Mouse (Mus musculus): ENCODE measurements around the gene Wnt10b. TPM values are rescaled to one million over a fixed set of nuclear protein-coding genes. Genes with fewer than 3 reads are reported as not detected.

Gene Wnt10b
- under 1 TPM; 0.26 to 0.27 TPM for polyA plus RNA-seq (2017; shearing (Covaris generic))

DNA sequence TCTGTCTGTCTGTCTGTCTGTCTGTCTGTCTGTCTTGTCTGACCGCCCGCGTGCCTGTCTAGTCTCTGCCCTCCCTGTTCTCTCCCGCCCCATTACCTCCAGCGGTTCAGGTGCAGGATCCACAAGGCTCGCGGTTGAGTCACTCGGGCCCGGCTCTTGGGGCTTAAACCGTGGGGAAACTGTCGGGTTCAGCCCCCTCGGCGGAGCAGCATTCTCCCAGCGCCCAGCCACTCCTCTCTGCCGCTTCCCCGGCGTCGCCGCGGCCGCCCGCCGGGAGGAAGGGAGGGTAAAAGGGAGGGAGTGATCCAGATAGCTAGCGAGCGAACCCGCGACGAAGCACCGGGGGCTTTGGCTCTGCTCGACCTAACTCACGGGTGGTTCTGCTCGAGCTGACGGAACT lies at the start of gene Wnt10b:
Gene Wnt10b (minus strand): TSS at position 389 of the 400 bp plus-strand sequence.

DNA sequence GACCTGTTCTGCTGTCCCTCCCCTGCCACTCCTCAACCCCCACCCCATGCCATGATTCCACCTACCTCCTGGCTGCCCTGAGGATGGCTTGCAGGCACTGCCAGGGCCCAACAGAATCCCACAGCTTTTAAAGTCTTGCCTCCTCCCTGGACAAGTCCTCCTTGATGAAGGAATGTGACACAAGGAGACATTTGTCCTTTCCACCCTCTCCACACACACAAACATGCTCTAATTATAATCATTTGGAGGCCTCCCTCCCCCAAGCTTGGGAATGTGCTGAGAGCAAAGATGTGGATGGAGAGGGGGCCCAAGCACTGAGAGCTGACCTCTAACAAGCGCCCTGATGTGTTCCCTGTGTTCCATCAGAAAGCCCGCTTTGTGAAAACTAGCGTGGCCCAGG lies 31.4 kb upstream of the Wnt10b start, which contains the start of gene Ddn:
Gene Ddn (minus strand): TSS at position 101 of the 400 bp plus-strand sequence.

DNA sequence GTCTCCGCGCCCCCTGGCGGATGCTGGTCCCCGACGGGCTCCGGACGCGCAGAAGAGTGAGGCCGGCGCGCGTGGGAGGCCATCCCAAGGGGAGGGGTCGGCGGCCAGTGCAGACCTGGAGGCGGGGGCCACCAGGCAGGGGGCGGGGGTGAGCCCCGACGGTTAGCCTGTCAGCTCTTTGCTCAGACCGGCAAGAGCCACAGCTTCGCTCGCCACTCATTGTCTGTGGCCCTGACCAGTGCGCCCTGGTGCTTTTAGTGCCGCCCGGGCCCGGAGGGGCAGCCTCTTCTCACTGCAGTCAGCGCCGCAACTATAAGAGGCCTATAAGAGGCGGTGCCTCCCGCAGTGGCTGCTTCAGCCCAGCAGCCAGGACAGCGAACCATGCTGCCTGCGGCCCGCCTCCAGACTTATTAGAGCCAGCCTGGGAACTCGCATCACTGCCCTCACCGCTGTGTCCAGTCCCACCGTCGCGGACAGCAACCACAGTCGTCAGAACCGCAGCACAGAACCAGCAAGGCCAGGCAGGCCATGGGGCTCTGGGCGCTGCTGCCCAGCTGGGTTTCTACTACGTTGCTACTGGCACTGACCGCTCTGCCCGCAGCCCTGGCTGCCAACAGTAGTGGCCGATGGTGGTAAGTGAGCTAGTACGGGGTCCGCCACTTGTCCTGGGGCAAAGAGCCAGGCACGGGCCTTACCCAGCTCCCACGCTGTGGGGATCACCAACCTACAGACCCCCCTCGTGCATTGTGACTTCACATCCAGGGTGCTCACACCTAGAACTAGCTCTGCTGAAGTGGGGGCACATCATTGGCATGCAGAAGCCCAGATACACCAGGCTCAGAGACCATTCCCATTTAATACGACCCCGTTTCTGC lies 11.9 kb upstream of the Wnt10b start, which contains the start of gene Wnt1:
Gene Wnt1 (plus strand): TSS at position 197 of the 875 bp plus-strand sequence.

DNA sequence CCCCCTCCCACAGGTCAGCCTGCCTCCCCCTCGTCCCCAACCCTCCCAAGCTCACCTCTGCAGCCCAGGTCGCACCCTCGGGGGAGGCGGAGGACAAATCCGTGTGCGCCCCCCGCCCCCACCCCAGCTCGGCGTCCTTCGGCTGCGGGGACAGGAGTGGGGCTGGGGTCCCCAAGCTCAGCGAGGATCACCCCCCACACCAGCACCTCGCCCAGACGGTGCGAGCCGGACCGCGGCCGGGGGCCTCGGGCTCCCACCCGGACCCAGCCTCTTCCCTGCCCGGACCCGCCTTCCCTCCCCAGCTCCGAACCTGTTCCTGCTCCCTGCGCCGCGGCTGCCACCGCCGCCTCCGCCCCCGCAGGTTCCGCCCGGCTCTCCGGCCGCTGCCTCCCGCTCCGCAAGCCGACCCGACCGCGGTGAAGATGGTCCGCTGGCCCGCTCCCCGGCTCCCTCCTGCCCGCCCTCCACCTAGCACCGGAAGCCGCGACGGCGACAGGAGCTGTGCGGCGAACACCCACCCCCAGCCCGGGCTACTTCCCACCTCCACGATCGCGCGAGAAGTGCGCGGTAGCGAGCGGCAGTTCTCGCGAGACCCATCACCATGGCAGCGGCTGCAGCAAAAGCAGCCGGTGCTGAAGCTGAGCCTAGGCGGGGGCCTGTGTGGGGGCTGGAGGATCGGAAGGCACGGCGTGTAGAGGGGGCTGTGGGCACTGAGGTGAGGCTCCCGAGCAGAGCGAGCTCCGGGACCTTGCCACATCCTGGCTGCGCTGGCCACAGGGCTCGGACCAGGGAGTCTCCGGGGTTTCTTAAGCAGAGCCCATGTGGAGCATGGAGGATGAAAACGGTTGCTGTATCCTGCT lies 15.1 kb downstream of the Wnt10b start, which contains the start of gene Arf3:
Gene Arf3 (minus strand): TSS at position 545 of the 860 bp plus-strand sequence.

DNA sequence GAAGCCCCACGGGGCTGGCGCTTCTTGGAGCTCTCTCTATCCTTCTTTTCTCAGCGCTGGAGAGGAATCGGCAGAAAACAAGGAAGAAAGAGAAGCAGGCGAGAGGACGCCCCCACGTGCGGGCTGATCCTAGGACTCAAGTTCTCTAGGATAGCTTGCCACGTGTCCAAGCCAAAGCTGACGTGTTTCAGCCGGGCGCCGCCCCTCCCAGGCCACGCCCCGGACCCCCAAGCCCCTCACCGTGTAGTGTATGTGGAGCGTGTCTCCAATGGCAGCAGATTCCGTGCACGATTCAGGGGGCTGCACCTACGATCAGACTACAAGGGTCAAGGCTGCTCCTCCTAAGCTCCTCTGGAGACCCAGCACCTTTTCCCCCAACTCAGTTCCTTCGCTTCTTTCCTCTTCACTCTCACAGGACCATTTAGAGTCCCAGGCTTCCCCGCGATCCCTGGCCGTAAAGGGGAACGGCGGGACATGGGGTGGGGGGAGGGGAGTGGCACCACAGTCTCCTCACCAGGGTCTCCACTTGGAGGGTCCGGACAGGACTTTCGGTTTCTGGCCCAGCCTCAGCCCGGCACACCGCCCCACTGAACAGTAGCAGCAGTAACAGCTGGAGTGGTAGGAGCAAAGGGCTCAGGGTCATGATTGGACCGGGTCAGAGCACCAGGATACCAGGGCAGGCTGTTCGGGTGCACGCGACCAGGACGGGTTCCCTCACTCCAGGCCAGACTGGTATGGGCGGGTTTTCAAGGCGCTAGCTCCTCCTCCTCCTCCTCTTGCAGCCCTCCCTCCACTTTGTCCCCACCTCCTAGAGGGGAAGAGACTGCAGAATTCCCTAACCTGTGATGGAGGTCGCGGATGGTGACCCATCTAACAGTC lies 50.3 kb downstream of the Wnt10b start, which contains the start of gene Fkbp11:
Gene Fkbp11 (minus strand): TSS at position 756 of the 879 bp plus-strand sequence.

Other genes starting within 250 kb of the Wnt10b start
- 10 to 100 TPM; 70.4 to 98.0 TPM for gene Kansl2, start 243.9 kb downstream of the Wnt10b start, polyA plus RNA-seq (2017; shearing (Covaris generic))
- 10 to 100 TPM; 54.4 to 55.0 TPM for gene Ccnt1, start 207.2 kb downstream of the Wnt10b start, polyA plus RNA-seq (2017; shearing (Covaris generic))
- gene 4930415O20Rik, start 207.1 kb downstream of the Wnt10b start, polyA plus RNA-seq (2017; shearing (Covaris generic)), result not detected
- 1 to 10 TPM; 2.2 to 7.4 TPM for gene Adcy6, start 168.1 kb downstream of the Wnt10b start, polyA plus RNA-seq (2017; shearing (Covaris generic))
- 1 to 10 TPM in 1 of 2 experiments, under 1 TPM in 1; 0.43 to 5.3 TPM for gene Cacnb3, start 147.3 kb downstream of the Wnt10b start, polyA plus RNA-seq (2017; shearing (Covaris generic))
- 10 to 100 TPM; 18.5 to 20.7 TPM for gene Ddx23, start 115.3 kb downstream of the Wnt10b start, polyA plus RNA-seq (2017; shearing (Covaris generic))
- 1 to 10 TPM in 1 of 2 experiments, under 1 TPM in 1; 0.31 to 1.2 TPM for gene Rnd1, start 100.7 kb downstream of the Wnt10b start, polyA plus RNA-seq (2017; shearing (Covaris generic))
- under 1 TPM in 1 of 2 experiments, not detected in 1; 0.09 TPM for gene Ccdc65, start 69.9 kb downstream of the Wnt10b start, polyA plus RNA-seq (2017; shearing (Covaris generic))
- gene Fkbp11, start 50.0 kb downstream of the Wnt10b start, polyA plus RNA-seq (2017; shearing (Covaris generic)), result 1 to 10 TPM in 1 of 2 experiments, under 1 TPM in 1; 0.86 to 2.3 TPM
- 100 to 1,000 TPM; 104 to 127 TPM for gene Arf3, start 14.9 kb downstream of the Wnt10b start, polyA plus RNA-seq (2017; shearing (Covaris generic))
- under 1 TPM in 1 of 2 experiments, not detected in 1; 0.10 TPM for gene Wnt1, start 11.7 kb upstream of the Wnt10b start, polyA plus RNA-seq (2017; shearing (Covaris generic))
- gene Ddn, start 31.3 kb upstream of the Wnt10b start, polyA plus RNA-seq (2017; shearing (Covaris generic)), result not detected
- gene Prkag1, start 53.4 kb upstream of the Wnt10b start, polyA plus RNA-seq (2017; shearing (Covaris generic)), result 100 to 1,000 TPM; 113 to 114 TPM
- gene Kmt2d, start 93.1 kb upstream of the Wnt10b start, polyA plus RNA-seq (2017; shearing (Covaris generic)), result 10 to 100 TPM; 22.6 to 25.2 TPM
- 10 to 100 TPM; 10.6 to 13.1 TPM for gene Rhebl1, start 116.4 kb upstream of the Wnt10b start, polyA plus RNA-seq (2017; shearing (Covaris generic))
- gene Dhh, start 120.4 kb upstream of the Wnt10b start, polyA plus RNA-seq (2017; shearing (Covaris generic)), result under 1 TPM; 0.05 to 0.32 TPM
- 10 to 100 TPM; 60.9 to 68.1 TPM for gene Lmbr1l, start 140.1 kb upstream of the Wnt10b start, polyA plus RNA-seq (2017; shearing (Covaris generic))
- 100 to 1,000 TPM; 391 to 489 TPM for gene Tuba1b, start 156.4 kb upstream of the Wnt10b start, polyA plus RNA-seq (2017; shearing (Covaris generic))
- gene Gm49450, start 175.4 kb upstream of the Wnt10b start, polyA plus RNA-seq (2017; shearing (Covaris generic)), result not detected
- gene Tuba1a, start 175.6 kb upstream of the Wnt10b start, polyA plus RNA-seq (2017; shearing (Covaris generic)), result 100 to 1,000 TPM; 132 to 197 TPM

Data from activated CD4-positive, CD25-positive, alpha-beta regulatory T cell (primary cell).